Mouse (Mus musculus) CD4-positive, CD25-positive, alpha-beta regulatory T cell, adult 4 months (primary cell): ENCODE results near the gene Tesc. TPM values are rescaled to one million over a fixed set of nuclear protein-coding genes. Genes with fewer than 3 reads are reported as not detected.

Source experiments
- ATAC-seq: one replicate; pipeline ENCODE4 v1.8.0; 2017
- polyA plus RNA-seq, 2 experiments: library from polyadenylated mRNA; unstranded; fragments of 100-300 nt; shearing (Covaris generic); gene quantifications; one replicate each; pipeline ENCODE4 v1.2.1; 2017

The Tesc gene
- polyA plus RNA-seq, 2 experiments from 2014 or later: 2.9 to 7.7 TPM

GRCm38 (mm10) chr5:118108794-118109440, 81.4 kb downstream of the Tesc start:
- ATAC-seq: no peak

Other genes starting within 250 kb of the Tesc start
- under 1 TPM; 0.16 to 0.17 TPM for gene Nos1, start 246.7 kb upstream of the Tesc start, polyA plus RNA-seq
- 10 to 100 TPM in 1 of 2 experiments, 1 to 10 TPM in 1; 7.9 to 12.5 TPM for gene Fbxo21, start 51.0 kb upstream of the Tesc start, polyA plus RNA-seq
- gene Fbxw8, start 127.7 kb downstream of the Tesc start, polyA plus RNA-seq: 1 to 10 TPM; 3.1 to 3.3 TPM
- not detected for gene Hrk, start 136.9 kb downstream of the Tesc start, polyA plus RNA-seq
- gene Rnft2, start 217.4 kb downstream of the Tesc start, polyA plus RNA-seq: not detected
- gene 2410131K14Rik, start 217.5 kb downstream of the Tesc start, polyA plus RNA-seq: 1 to 10 TPM; 3.6 TPM